Mouse (Mus musculus): ENCODE data around the gene Islr.

GRCm38 (mm10) chr9:58200270-58201090 lies 3.6 kb downstream of the Islr start:
- TF ChIP-seq CTCF (IDR thresholded peaks at IDR 0.05; ENCODE audit: low read depth) (no peak), EP300 (IDR thresholded peaks at IDR 0.05; ENCODE audit: low read depth) (no peak)

All from liver, postnatal 0 days (tissue).